Mouse (Mus musculus) neutrophil, adult 59 days (primary cell): ENCODE results near the gene Epha3. TPM values are rescaled to one million over a fixed set of nuclear protein-coding genes. Genes with fewer than 3 reads are reported as not detected.

ENCODE experiments used
- total RNA-seq, 2 experiments: library from RNA; stranded (reverse); gene quantifications; 1 replicate in 1 of 2; 2 replicates in 1 of 2; pipeline ENCODE4 v1.2.4; 2023

The Epha3 gene
- not detected for total RNA-seq

DNA sequence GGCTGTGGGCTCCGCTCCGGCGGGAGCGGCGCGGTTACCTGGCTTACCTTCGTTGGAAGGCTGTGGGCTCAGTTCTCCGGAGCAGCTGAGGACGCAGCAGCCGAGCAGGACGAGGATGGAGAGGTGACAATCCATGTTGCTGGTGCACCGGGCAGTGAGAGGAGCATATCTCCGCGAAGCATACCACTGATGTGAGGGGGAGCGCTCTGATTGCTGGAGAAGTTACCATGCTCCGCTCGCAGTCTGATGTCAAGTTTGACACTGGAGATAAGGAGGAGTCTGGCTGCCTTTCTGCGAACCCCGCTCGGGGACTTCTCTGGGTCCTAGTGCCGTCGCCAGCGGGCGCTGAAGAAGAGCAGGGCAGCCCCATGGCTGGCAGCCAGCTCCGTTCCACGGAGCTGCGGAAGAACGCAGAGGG, at the start of gene Epha3:
Epha3 (minus strand) TSS at position 263 of the 418 bp plus-strand sequence.

